Mouse (Mus musculus) kidney, adult 8-10 months (tissue): ENCODE measurements around the gene Lrrn2.
"Not testable (repeated sequence)": the region's sequence is repeated elsewhere in the genome, so short reads cannot be mapped to it uniquely, and the experiment has no call there.

Experiments
- DNase-seq, 2 experiments: peaks; one replicate each; pipeline ENCODE4 v3.0.0; 2022

Lrrn2 gene

DNA sequence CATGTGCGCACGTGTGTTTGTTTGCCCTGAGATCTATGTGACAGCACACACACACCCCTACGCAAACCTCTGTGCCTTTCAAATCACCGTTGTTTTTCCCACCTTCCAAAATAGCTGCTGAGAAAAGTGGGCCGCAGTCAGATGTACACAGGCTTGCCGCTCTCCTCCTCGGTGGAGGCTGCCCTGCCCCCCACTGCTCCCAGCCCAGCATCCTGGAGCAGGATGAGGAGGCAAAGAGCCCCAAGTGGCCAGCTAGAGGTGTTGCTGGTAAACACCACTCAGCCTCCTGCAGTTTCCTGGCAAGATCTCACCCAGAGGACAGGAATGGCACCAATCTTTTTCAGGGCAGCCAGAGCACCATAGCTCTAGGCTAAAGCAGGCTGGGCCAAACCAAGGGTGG is 54.8 kb downstream of the Lrrn2 start:
- DNase-seq = no peak

- DNase-seq = no peak
These were observed 57.4 kb downstream of the Lrrn2 start for GRCm38 (mm10) chr1:132937296-132938030.

DNA sequence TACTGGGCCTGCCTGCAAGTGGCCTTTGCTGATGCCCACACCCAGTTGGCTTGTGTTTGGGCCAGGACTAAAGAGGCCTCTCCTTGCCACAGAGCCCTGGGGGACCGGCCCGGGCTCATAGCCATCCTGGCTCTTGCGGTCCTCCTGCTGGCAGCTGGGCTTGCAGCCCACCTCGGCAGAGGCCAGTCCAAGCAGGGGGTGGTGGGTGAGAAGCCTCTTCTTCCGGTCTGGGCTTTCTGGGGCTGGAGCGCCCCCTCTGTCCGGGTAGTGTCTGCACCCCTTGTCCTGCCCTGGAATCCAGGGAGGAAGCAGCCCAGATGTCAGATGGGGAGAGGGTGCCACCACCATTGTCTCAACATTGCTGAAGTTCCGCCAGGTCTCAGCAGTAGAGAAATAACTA is 58.9 kb downstream of the Lrrn2 start:
- DNase-seq = no peak

- DNase-seq = no peak
These were observed 65.8 kb downstream of the Lrrn2 start for GRCm38 (mm10) chr1:132945826-132946225.

DNA sequence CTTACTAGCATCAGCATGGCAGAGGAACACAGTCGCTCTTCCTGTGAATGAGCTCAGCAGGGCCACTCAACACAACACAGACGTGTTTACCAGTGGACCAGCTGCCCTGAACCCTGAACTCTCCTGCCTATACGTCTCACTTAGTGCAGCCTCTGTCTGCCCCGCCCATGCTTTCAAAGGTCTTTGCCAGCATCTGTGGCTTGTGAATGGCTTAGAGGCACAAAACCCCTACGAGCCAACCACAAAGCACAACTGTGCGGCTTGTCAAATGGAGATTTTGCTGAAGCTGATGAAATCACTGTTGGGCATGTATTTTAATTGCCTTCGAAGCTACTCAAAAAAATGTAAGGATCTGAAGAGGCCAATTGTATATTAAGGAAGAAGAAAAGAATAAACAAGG is 67.7 kb downstream of the Lrrn2 start:
- DNase-seq = no peak

DNA sequence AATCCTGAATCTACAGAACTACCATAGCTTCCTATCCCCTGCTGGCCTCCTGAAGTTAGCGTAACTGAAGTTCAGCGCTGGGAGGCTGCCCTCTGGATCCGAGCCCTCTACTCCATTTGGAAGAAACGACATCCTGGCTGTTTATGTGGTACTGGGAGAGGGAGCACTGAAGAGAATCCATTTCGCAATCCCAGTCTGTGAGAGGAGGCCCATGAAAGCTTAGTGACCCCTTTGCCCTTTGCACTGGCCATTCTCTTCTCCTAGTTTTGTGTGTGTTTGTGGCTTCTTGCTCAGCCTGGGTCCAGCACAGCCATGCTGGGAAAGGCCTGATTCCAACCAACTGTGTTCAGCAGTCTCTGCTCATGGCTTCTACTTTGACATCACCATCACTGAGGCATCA is 76.7 kb downstream of the Lrrn2 start:
- DNase-seq = no peak

DNA sequence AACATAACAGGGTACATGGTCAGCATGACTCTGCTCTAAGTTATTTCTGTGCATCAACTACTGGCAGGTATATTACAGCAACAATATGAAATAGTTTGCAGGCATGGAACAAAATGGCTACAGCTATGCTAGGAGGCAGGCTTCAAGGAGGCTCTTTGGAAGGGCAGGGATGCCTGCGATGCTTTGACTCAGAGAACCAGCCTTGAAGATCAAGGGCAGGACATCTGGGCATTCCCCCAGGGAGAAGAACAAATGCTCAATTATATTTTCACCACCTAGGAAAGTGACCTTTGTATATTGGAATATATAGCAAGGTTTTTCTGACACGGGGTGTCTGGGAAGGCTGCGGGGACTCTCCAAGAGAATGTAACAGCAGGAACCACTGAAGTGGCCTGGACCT is 81.7 kb downstream of the Lrrn2 start:
- DNase-seq = no peak

DNA sequence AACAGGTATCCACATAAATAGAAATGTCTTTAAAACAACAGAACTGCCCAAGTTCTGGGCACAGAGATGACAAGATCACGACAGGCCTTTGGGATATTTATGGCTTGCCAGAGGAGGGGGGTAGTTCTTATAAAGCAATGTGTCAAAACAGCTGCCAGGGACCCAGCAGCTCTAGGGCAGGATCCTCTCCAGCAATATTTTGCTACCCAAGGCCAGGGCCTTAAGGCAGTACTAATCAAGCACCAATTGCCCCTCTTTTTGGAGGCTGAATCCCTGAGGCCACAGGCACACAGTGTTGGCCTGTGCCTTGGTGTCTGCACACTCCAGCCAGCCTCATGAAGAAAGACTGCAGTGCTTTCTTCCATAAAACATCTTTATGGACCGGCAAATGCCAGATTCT is 84.0 kb downstream of the Lrrn2 start:
- DNase-seq = no peak

GRCm38 (mm10) chr1:132964691-132965090 is 84.6 kb downstream of the Lrrn2 start:
- no peak for DNase-seq

- peak in 1 of 2 experiments; percentile 66 for DNase-seq
These were observed 88.6 kb downstream of the Lrrn2 start for GRCm38 (mm10) chr1:132968659-132969058.

DNA sequence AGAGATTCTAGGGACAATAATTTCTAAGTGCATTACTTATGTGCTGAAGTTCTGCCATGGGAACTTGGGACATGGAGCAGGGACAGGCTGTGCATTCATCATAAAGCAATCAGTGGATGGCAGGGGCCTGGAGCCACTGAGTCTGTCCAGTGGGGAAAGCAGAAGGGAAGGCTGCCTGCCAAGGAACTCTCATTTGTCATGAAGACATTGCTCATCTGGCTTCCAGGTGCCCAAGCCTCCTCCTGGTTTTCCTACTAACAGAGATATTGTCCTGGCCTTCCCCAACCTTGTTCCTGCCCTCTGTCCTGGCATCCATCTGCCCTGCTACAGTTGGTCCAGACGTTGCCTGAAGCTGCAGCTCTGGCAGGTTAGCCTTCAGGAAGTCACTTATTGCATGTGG is 97.3 kb downstream of the Lrrn2 start:
- no peak for DNase-seq

DNA sequence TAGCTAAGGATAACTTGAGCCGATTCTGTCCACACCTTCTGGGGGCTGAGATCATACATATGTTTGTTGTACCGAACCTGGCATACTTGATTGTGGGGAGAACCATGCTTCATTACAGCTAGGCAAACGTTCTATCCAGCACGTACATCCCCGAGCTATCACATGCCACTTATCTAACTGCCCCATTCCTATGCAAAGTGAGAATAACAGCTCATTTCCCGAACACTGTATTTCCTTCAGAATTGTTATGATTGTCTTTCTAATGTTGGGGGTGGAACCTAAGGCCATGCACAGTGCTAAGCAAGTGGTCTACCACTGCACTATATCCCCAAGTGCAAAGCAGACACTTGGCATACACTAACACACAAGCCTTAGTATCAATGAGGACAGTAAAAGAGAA is 101.2 kb downstream of the Lrrn2 start:
- DNase-seq = no peak

- peak; percentile 13 to 36 for DNase-seq
These were observed 102.7 kb downstream of the Lrrn2 start for GRCm38 (mm10) chr1:132982728-132983127.

GRCm38 (mm10) chr1:132988556-132989459 is 108.7 kb downstream of the Lrrn2 start:
- DNase-seq = not testable (repeated sequence)
